Mouse (Mus musculus) G1E (cell line): ENCODE measurements around the gene Fam214a. TPM values are rescaled to one million over a fixed set of nuclear protein-coding genes. Genes with fewer than 3 reads are reported as not detected.

Experiments
- ATAC-seq: 2 replicates; pipeline ENCODE4 v1.8.0; 2016; ENCODE audit warnings: mild to moderate bottlenecking; ENCODE audit not compliant: insufficient number of reproducible peaks, poor library complexity, low FRiP score, severe bottlenecking; ENCODE audit errors: extremely low read depth
- DNase-seq: peaks from one replicate; pipeline ENCODE4 v3.0.0; 2012; ENCODE audit warnings: low spot score
- H3K27me3 ChIP-seq: 2 replicates; pipeline ENCODE4 v1.6.1; 2012; ENCODE audit warnings: mild to moderate bottlenecking, low read length, inconsistent platforms; ENCODE audit not compliant: insufficient read depth
- H3K36me3 ChIP-seq: replicated peaks from 2 replicates; pipeline ENCODE3; 2012; ENCODE audit warnings: mild to moderate bottlenecking, inconsistent platforms
- H3K4me1 ChIP-seq: 2 replicates; pipeline ENCODE4 v1.6.1; 2012; ENCODE audit warnings: low read depth, low read length, inconsistent platforms, mixed read lengths; ENCODE audit not compliant: insufficient read depth
- H3K4me3 ChIP-seq: 2 replicates; pipeline ENCODE4 v1.5.1; 2012; ENCODE audit warnings: low read depth, mild to moderate bottlenecking, inconsistent platforms, low read length, moderate library complexity, mixed read lengths
- H3K9me3 ChIP-seq: replicated peaks from 2 replicates; pipeline ENCODE4 v1.6.1; 2012; ENCODE audit warnings: inconsistent platforms
- CTCF ChIP-seq: IDR thresholded peaks from 2 replicates; pipeline ENCODE4 v1.5.1; 2012; ENCODE audit warnings: low read depth, low read length, inconsistent platforms, mixed read lengths
- GATA1 ChIP-seq: IDR thresholded peaks from 2 replicates; pipeline ENCODE4 v1.6.1; 2012; ENCODE audit warnings: borderline replicate concordance, low read length, inconsistent platforms, mixed read lengths
- GATA2 ChIP-seq: IDR thresholded peaks from 2 replicates; pipeline ENCODE4 v1.6.1; 2012; ENCODE audit warnings: low read depth, low read length, inconsistent platforms, borderline replicate concordance
- POLR2AphosphoS5 ChIP-seq: IDR thresholded peaks from 2 replicates; pipeline ENCODE4 v1.6.1; 2012; ENCODE audit warnings: low read depth, low read length, inconsistent platforms; ENCODE audit not compliant: insufficient replicate concordance
- TAL1 ChIP-seq: conservative IDR thresholded peaks from 2 replicates; pipeline ENCODE4 v1.6.1; 2012; ENCODE audit warnings: low read depth, low read length, inconsistent platforms, mixed read lengths
- polyA plus RNA-seq: library from polyadenylated mRNA; stranded (reverse); fragments of >175 nt; gene quantifications from 2 replicates; pipeline ENCODE4 v1.2.3, GENCODE M21; 2012
- total RNA-seq, 2 experiments: library from RNA; stranded (forward) in 1 of 2; stranded (reverse) in 1 of 2; fragments of 200-1000 nt in 1 of 2; fragments of >200 nt in 1 of 2; fragmentation: Nextera tagmentation in 1 of 2; gene quantifications; 2 replicates each; pipeline ENCODE4 v1.2.3; 2014 to 2017

Fam214a gene
- total RNA-seq (2014; fragmentation: Nextera tagmentation) (0.90 and 3.9 TPM in 2 replicates), total RNA-seq (2017) (1.9 and 2.8 TPM in 2 replicates), polyA plus RNA-seq (0.65 and 1.2 TPM in 2 replicates)

GRCm38 (mm10) chr9:74952756-74953247 lies at the start of gene Fam214a:
Gene Fam214a, plus strand, starts transcription at chr9:74952884.
- peak; percentile 82 for ATAC-seq
- TF ChIP-seq GATA1 (no peak), POLR2AphosphoS5 (no peak), GATA2 (no peak), TAL1 (no peak), CTCF (no peak)
- Histone ChIP-seq H3K27me3 (no peaks in the 10 kb centered on the region), H3K4me3 (peak within 1 kb of the TSS; percentile 76), H3K36me3 (no peaks in the 10 kb centered on the region), H3K4me1 (peaks cover 4% of the 10 kb centered on the region; the same call in 1 of the 2 replicates), H3K9me3 (peaks cover 7% of the 10 kb centered on the region)
- DNase-seq: peak; percentile 64

- Histone ChIP-seq H3K9me3 (peaks cover 7% of the 10 kb centered on the region; the same call in 1 of the 2 replicates), H3K4me3 (no peak overlapping the region)
These were observed 47.7 kb upstream of the Fam214a start for GRCm38 (mm10) chr9:74904866-74905508.

GRCm38 (mm10) chr9:74906951-74907350 lies 45.7 kb upstream of the Fam214a start:
- Histone ChIP-seq H3K4me3 (no peak overlapping the region), H3K27me3 (no peaks in the 10 kb centered on the region), H3K36me3 (no peaks in the 10 kb centered on the region), H3K4me1 (no peaks in the 10 kb centered on the region), H3K9me3 (0 out of 2 replicates have a peak, but pooled peaks cover 5% of the 10 kb centered on the region)
- ATAC-seq: no peak
- no peak for TF ChIP-seq POLR2AphosphoS5
- no peak for TF ChIP-seq TAL1
- no peak for TF ChIP-seq GATA1
- TF ChIP-seq CTCF: no peak
- no peak for TF ChIP-seq GATA2
- DNase-seq: no peak

More at GRCm38 (mm10) chr9:74904866-74905508, 47.7 kb upstream of the Fam214a start:
- Histone ChIP-seq H3K4me1 (no peaks in the 10 kb centered on the region), H3K36me3 (no peaks in the 10 kb centered on the region), H3K27me3 (no peaks in the 10 kb centered on the region)
- no peak for TF ChIP-seq CTCF
- no peak for TF ChIP-seq GATA1
- TF ChIP-seq POLR2AphosphoS5: no peak
- peak; percentile 34; the same call in 1 of the 2 replicates for ATAC-seq
- DNase-seq: peak; percentile 21

- DNase-seq: no peak
- no peak overlapping the region for H3K4me3 ChIP-seq
These were observed 43.4 kb upstream of the Fam214a start for GRCm38 (mm10) chr9:74909245-74909644.

GRCm38 (mm10) chr9:74910226-74910759 lies 42.4 kb upstream of the Fam214a start:
- Histone ChIP-seq H3K4me3 (no peak overlapping the region), H3K27me3 (no peaks in the 10 kb centered on the region), H3K36me3 (no peaks in the 10 kb centered on the region), H3K9me3 (0 out of 2 replicates have a peak, but pooled peaks cover 10% of the 10 kb centered on the region), H3K4me1 (no peaks in the 10 kb centered on the region)
- no peak for ATAC-seq
- no peak for TF ChIP-seq CTCF
- TF ChIP-seq TAL1: no peak
- TF ChIP-seq GATA2: no peak
- TF ChIP-seq GATA1: no peak
- no peak for DNase-seq

More at GRCm38 (mm10) chr9:74909245-74909644, 43.4 kb upstream of the Fam214a start:
- no peaks in the 10 kb centered on the region for H3K4me1 ChIP-seq
- no peaks in the 10 kb centered on the region for H3K36me3 ChIP-seq
- H3K9me3 ChIP-seq: 0 out of 2 replicates have a peak, but pooled peaks cover 10% of the 10 kb centered on the region
- ATAC-seq: no peak
- no peaks in the 10 kb centered on the region for H3K27me3 ChIP-seq
- no peak for TF ChIP-seq GATA1
- no peak for TF ChIP-seq TAL1
- TF ChIP-seq GATA2: no peak
- TF ChIP-seq CTCF: no peak
- no peak for TF ChIP-seq POLR2AphosphoS5

- no peak for TF ChIP-seq POLR2AphosphoS5
- no peak for TF ChIP-seq TAL1
- TF ChIP-seq CTCF: no peak
- no peak for TF ChIP-seq GATA2
- no peak for TF ChIP-seq GATA1
- DNase-seq (no peak), ATAC-seq (no peak)
- Histone ChIP-seq H3K4me3 (no peak overlapping the region), H3K9me3 (peaks cover 10% of the 10 kb centered on the region; the same call in 1 of the 2 replicates), H3K27me3 (no peaks in the 10 kb centered on the region), H3K36me3 (no peaks in the 10 kb centered on the region), H3K4me1 (no peaks in the 10 kb centered on the region)
These were observed 41.3 kb upstream of the Fam214a start for GRCm38 (mm10) chr9:74911430-74911829.
